Mouse (Mus musculus): ENCODE measurements around the gene Dmrta2. TPM values are rescaled to one million over a fixed set of nuclear protein-coding genes. Genes with fewer than 3 reads are reported as not detected.

Dmrta2 gene
- polyA plus RNA-seq, 2 experiments: 0.04 TPM; not detected in 1

DNA sequence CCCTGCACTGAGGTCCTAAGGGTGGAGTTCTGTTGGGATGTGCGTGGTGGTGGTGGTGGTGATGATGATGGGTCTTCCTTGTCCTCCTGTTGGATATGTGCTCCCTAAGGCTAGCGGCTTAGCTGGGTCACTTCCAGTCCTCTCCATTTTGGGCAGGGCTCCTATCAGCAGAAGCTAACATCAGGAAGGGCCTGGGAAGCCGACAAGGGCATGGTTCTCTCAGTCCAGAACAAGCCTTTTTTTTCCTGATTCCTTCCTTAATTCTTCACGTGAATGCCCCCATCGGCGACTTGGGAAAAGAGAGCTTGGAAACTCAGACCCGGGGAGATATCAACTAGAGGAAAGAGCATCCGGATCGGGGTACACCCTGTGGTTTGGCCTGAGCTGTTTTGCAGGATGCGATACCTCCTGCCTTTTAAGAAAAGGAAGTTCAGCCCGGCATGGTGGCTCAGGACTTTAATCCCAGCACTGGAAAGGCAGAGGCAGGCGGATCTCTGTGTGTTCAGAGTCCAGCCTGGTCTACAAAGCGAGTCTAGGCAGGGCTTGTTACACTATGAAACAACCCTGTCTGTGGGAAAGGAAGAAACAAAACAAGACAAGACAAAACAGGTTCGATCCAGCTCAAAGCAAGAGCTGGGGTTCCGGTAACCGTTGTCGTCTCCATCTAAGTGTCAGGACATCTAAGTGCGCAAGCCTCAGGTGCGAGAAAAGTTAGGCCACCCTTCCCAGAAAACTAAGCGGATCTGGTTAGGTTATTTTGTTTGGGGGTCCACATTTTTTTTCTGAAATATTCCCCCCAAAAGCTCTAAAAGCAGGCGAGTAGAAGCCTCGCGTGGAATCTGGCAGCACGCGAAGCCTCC lies 2.2 kb upstream of the Dmrta2 start:
- WGBS (ENCODE audit: insufficient replicate concordance): 11% methylated on average over 25 of the region's 25 CpGs
- H3K9ac ChIP-seq (replicated peaks): no peak overlapping the region
- no peaks in the 10 kb centered on the region for H3K4me1 ChIP-seq (replicated peaks; ENCODE audit: control insufficient read depth in 2 of 2, insufficient read depth in 2 of 2, low read length in 1 of 2)
- H3K4me2 ChIP-seq (ENCODE audit: low read depth): no peak overlapping the region
- H3K9me3 ChIP-seq (ENCODE audit: control insufficient read depth, low read length): no peaks in the 10 kb centered on the region
- no peaks in the 10 kb centered on the region for H3K36me3 ChIP-seq (replicated peaks; ENCODE audit: control insufficient read depth, insufficient read depth, low read depth)
- H3K4me3 ChIP-seq (ENCODE audit: insufficient read depth in 1 of 2, low read depth in 2 of 2, low read length in 2 of 2): no peak overlapping the region
- H3K27ac ChIP-seq: no peak overlapping the region
- ATAC-seq (ENCODE audit: insufficient read depth) (no peak), DNase-seq (ENCODE audit: low read depth in 3 of 3, low spot score in 3 of 3) (no peak)
- peaks cover 80% of the 10 kb centered on the region for H3K27me3 ChIP-seq (ENCODE audit: control insufficient read depth, insufficient read depth, low read length)
- TF ChIP-seq CTCF (IDR thresholded peaks at IDR 0.05; ENCODE audit: low read depth) (no peak), EP300 (IDR thresholded peaks at IDR 0.05; ENCODE audit: low read depth) (no peak)

DNA sequence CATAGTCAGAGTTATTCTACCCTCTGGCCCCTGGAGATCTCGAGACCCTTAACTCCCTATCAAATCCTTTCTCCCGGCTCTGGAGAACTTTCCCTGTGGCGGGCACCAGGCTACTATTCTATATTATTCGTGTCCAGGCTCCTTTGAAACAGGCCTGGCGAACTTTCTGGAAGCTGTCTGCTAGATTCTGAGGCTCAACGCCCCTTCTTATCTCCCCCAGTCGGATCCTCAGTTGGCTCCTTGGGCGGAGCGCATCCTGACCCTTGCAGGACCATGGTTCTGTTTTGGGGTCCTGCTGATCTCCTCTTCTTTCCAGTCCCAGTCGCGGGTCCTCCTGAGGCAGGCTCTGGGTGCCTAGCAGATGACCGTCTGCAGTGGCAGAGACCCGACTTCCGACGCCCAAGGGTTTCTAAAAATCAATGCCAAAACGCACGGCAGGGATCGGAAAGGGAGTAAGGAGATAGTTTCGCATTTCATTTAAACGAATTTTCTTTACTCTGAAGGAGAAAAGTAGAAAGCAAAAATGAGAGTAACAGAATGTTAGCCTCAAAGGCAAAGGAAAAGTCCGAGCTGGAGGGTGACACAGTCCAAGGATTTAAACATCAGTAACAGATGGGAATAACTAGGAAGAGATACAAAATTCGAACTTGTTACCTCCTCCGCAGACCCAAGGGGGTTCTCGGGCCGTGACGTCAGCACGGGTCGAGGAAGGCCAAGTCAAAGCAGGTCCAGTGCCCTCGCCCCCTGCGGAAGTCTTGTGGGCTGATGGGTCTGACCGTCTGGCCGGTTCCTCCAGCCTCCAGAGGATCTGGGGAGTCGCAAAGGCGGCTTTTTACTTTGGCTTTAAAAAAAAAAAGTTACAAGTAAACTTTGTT lies 1.3 kb upstream of the Dmrta2 start:
- Histone ChIP-seq H3K27ac (no peak overlapping the region), H3K9me3 (ENCODE audit: control insufficient read depth, low read length) (no peaks in the 10 kb centered on the region), H3K4me3 (ENCODE audit: insufficient read depth in 1 of 2, low read depth in 2 of 2, low read length in 2 of 2) (no peak overlapping the region), H3K27me3 (ENCODE audit: control insufficient read depth, insufficient read depth, low read length) (peaks cover 89% of the 10 kb centered on the region), H3K4me2 (ENCODE audit: low read depth) (no peak overlapping the region), H3K9ac (replicated peaks) (no peak overlapping the region), H3K4me1 (replicated peaks; ENCODE audit: control insufficient read depth in 2 of 2, insufficient read depth in 2 of 2, low read length in 1 of 2) (no peaks in the 10 kb centered on the region), H3K36me3 (replicated peaks; ENCODE audit: control insufficient read depth, insufficient read depth, low read depth) (no peaks in the 10 kb centered on the region)
- ATAC-seq (ENCODE audit: insufficient read depth): no peak
- TF ChIP-seq EP300 (IDR thresholded peaks at IDR 0.05; ENCODE audit: low read depth) (no peak), CTCF (IDR thresholded peaks at IDR 0.05; ENCODE audit: low read depth) (no peak)
- no peak for DNase-seq (ENCODE audit: low read depth in 3 of 3, low spot score in 3 of 3)
- WGBS (ENCODE audit: insufficient replicate concordance): 2% methylated on average over 34 of the region's 34 CpGs

DNA sequence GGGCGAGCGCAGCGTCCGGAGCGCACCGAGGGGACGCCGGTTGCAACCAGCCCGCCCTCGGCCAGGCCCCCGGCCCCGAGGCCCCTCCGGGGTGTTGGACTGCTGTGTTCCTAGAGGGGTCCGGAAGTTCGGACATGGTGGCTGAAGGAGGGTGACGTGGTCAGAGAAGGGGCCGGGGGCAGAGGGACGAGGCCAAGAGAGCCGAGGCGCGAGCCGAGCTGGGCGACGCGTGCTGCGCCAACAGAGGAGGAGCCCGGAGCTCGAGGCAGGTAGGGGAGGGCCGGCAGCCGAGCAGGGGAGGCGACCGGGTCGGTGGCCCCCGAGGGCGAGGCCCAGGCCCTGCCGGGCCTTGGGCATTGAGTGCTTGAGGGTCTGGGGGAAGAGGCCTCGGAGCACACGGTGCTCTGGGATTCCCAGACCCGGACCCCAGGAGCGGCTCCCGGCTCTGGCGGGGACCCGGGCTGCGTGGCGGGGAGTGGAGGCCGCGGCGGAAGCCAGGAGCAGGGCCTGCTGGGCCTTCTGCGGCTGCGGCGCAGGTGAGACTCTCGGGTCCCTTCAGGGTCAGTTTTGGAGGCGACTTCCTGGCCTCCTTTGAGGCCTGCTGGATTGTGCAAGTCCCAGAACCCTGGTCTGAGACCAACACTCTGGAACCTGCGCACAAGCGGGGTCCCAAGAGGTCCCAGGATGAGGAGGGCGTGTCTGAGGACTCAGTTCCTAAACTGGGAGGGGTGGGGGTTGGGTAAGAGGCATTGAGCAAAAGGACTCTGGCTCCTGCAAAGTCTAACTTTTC lies 410 bp downstream of the Dmrta2 start:
- DNase-seq (ENCODE audit: low read depth in 3 of 3, low spot score in 3 of 3) (no peak), ATAC-seq (ENCODE audit: insufficient read depth) (no peak)
- WGBS (ENCODE audit: insufficient replicate concordance): 1% methylated on average over 55 of the region's 56 CpGs
- H3K9ac ChIP-seq (replicated peaks): no peak overlapping the region
- H3K27me3 ChIP-seq (ENCODE audit: control insufficient read depth, insufficient read depth, low read length): peaks cover 100% of the 10 kb centered on the region
- H3K36me3 ChIP-seq (replicated peaks; ENCODE audit: control insufficient read depth, insufficient read depth, low read depth): no peaks in the 10 kb centered on the region
- H3K27ac ChIP-seq: no peak overlapping the region
- H3K4me2 ChIP-seq (ENCODE audit: low read depth): peak overlapping the region; percentile 26; the same call in 1 of the 2 replicates
- TF ChIP-seq CTCF (IDR thresholded peaks at IDR 0.05; ENCODE audit: low read depth): no peak
- TF ChIP-seq EP300 (IDR thresholded peaks at IDR 0.05; ENCODE audit: low read depth): no peak
- peak overlapping the region in 1 of 2 experiments; percentile 30; a peak in 2 of 4 replicates for H3K4me3 ChIP-seq (ENCODE audit: insufficient read depth in 1 of 2, low read depth in 2 of 2, low read length in 2 of 2)
- no peaks in the 10 kb centered on the region for H3K9me3 ChIP-seq (ENCODE audit: control insufficient read depth, low read length)
- no peaks in the 10 kb centered on the region for H3K4me1 ChIP-seq (replicated peaks; ENCODE audit: control insufficient read depth in 2 of 2, insufficient read depth in 2 of 2, low read length in 1 of 2)

DNA sequence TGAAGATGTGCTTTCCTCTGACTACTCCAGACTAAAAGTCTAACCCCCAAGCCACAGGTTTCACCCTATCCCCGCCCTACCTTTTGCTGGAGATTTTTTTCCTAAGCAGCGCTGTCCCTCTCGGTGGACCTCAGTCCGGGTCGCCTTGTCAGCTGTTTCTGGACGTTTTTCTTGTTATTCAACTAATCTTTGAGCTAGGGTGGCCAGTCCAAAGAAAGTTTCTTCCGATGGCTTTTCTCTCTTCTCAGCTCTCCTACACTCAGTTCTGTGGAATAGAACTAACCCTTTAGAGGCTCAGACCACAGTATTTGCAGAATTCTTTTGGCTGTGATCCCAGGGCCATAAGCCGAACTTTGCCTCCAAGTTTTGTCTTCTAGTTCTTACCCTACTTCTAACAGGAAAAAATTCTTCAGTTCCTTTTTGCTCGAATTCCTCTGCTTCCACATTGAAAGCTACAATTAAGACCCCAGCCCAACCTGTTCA lies 1.0 kb downstream of the Dmrta2 start:
- H3K4me1 ChIP-seq (replicated peaks; ENCODE audit: control insufficient read depth in 2 of 2, insufficient read depth in 2 of 2, low read length in 1 of 2): no peaks in the 10 kb centered on the region
- no peak for ATAC-seq (ENCODE audit: insufficient read depth)
- H3K9me3 ChIP-seq (ENCODE audit: control insufficient read depth, low read length): no peaks in the 10 kb centered on the region
- H3K27ac ChIP-seq: no peak overlapping the region
- no peak overlapping the region for H3K4me2 ChIP-seq (ENCODE audit: low read depth)
- peaks cover 100% of the 10 kb centered on the region for H3K27me3 ChIP-seq (ENCODE audit: control insufficient read depth, insufficient read depth, low read length)
- H3K36me3 ChIP-seq (replicated peaks; ENCODE audit: control insufficient read depth, insufficient read depth, low read depth): no peaks in the 10 kb centered on the region
- WGBS (ENCODE audit: insufficient replicate concordance): 2% methylated on average over 9 of the region's 9 CpGs
- no peak overlapping the region for H3K4me3 ChIP-seq (ENCODE audit: insufficient read depth in 1 of 2, low read depth in 2 of 2, low read length in 2 of 2)
- DNase-seq (ENCODE audit: low read depth in 3 of 3, low spot score in 3 of 3): no peak
- TF ChIP-seq EP300 (IDR thresholded peaks at IDR 0.05; ENCODE audit: low read depth) (no peak), CTCF (IDR thresholded peaks at IDR 0.05; ENCODE audit: low read depth) (no peak)
- H3K9ac ChIP-seq (replicated peaks): no peak overlapping the region

All from liver, embryonic 14.5 days (tissue).